Mouse (Mus musculus) liver, adult 2 months (tissue): ENCODE measurements around the gene Mmp20.

Source experiments
- CTCF ChIP-seq: fragments of 200-500 bp; IDR thresholded peaks from 2 replicates; pipeline ENCODE4 v1.5.1; 2011; ENCODE audit warnings: low read depth, low read length, control low read depth
- POLR2A ChIP-seq: fragments of 200-500 bp; IDR thresholded peaks from 2 replicates; pipeline ENCODE4 v1.6.1; 2011; ENCODE audit warnings: low read length, control low read depth; ENCODE audit not compliant: insufficient read depth; ENCODE audit errors: extremely low read depth

- TF ChIP-seq CTCF (peak; percentile 22; the same call in 1 of the 2 replicates), POLR2A (no peak)
Observed at GRCm38 (mm10) chr9:7714062-7714907, 86.3 kb downstream of the Mmp20 start.
